Mouse (Mus musculus) embryonic facial prominence, embryonic 11.5 days (tissue): ENCODE results near the gene Tnnc1. TPM values are rescaled to one million over a fixed set of nuclear protein-coding genes. Genes with fewer than 3 reads are reported as not detected.

Experiments used
- ATAC-seq: fragments of 200-750 bp; cut with Nextera tagmentation; replicated peaks from 2 replicates; pipeline ENCODE4 v1.8.0; 2017; ENCODE audit warnings: low read depth; ENCODE audit not compliant: insufficient number of reproducible peaks, low FRiP score, low TSS enrichment
- DNase-seq: peaks from one replicate; pipeline ENCODE4 v3.0.0-alpha.2; 2015; ENCODE audit warnings: low spot score
- H3K27ac ChIP-seq: fragments of 300-500 bp; sonication (generic); replicated peaks from 2 replicates; pipeline ENCODE4 v1.5.1; 2014; ENCODE audit warnings: mild to moderate bottlenecking, low read depth, low read length, control low read depth
- H3K27me3 ChIP-seq: fragments of 300-500 bp; sonication (generic); 2 replicates; pipeline ENCODE4 v1.6.1; 2014; ENCODE audit warnings: mild to moderate bottlenecking, low read length, moderate library complexity, mixed read lengths; ENCODE audit not compliant: control insufficient read depth, insufficient read depth
- H3K36me3 ChIP-seq: fragments of 300-500 bp; sonication (generic); replicated peaks from 2 replicates; pipeline ENCODE4 v1.6.1; 2014; ENCODE audit warnings: low read depth, mild to moderate bottlenecking, low read length, moderate library complexity, mixed read lengths; ENCODE audit not compliant: control insufficient read depth, insufficient read depth
- H3K4me1 ChIP-seq: fragments of 300-500 bp; sonication (generic); 2 replicates; pipeline ENCODE4 v1.6.1; 2014; ENCODE audit warnings: low read length, mixed read lengths; ENCODE audit not compliant: control insufficient read depth, insufficient read depth
- H3K4me2 ChIP-seq: fragments of 300-500 bp; sonication (generic); 2 replicates; pipeline ENCODE4 v1.6.1; 2014; ENCODE audit warnings: low read depth, mild to moderate bottlenecking, control low read depth, low read length, moderate library complexity
- H3K4me3 ChIP-seq: fragments of 300-500 bp; sonication (generic); 2 replicates; pipeline ENCODE4 v1.5.1; 2014; ENCODE audit warnings: low read depth, low read length, control low read depth
- H3K9ac ChIP-seq: fragments of 300-500 bp; sonication (generic); replicated peaks from 2 replicates; pipeline ENCODE4 v1.6.1; 2014; ENCODE audit warnings: mild to moderate bottlenecking, control low read depth, low read length
- H3K9me3 ChIP-seq: fragments of 300-500 bp; sonication (generic); replicated peaks from 2 replicates; pipeline ENCODE4 v1.6.1; 2016; ENCODE audit warnings: mild to moderate bottlenecking, low read length, inconsistent platforms, mixed read lengths; ENCODE audit not compliant: control insufficient read depth
- WGBS: fragments of 180-500 bp; shearing (Covaris S2); extraction: QIAGEN DNeasy Blood & Tissue Kit; methylation state at CpG from one replicate; pipeline ENCODE4 v1.1.7; 2014; 5-methylcytosine and 5-hydroxymethylcytosine counted together
- polyA plus RNA-seq: library from polyadenylated mRNA; unstranded; fragments of >200 nt; fragmentation: Nextera tagmentation; extraction: Ambion mirVana; gene quantifications from 2 replicates; pipeline ENCODE4 v1.2.1, GENCODE M21; 2014

The Tnnc1 gene
- polyA plus RNA-seq, 1 experiment from 2014 or later: 25.3 TPM

GRCm38 (mm10) chr14:31251626-31252025 lies 43.5 kb downstream of the Tnnc1 start:
- Histone ChIP-seq H3K9me3 (no peaks in the 10 kb centered on the region), H3K4me3 (peak overlapping the region; percentile 97), H3K27ac (no peak overlapping the region; the same call in 1 of the 2 replicates), H3K4me1 (no peaks in the 10 kb centered on the region), H3K4me2 (peak overlapping the region; percentile 78), H3K27me3 (no peaks in the 10 kb centered on the region), H3K36me3 (peaks cover 15% of the 10 kb centered on the region), H3K9ac (peak overlapping the region; percentile 94)
- DNase-seq (no peak), ATAC-seq (no peak; the same call in 1 of the 2 replicates)
- 2% methylated on average over 18 of the region's 18 CpGs for WGBS

- WGBS: 88% methylated on average over 5 of the region's 5 CpGs
- Histone ChIP-seq H3K9me3 (no peaks in the 10 kb centered on the region), H3K4me1 (no peaks in the 10 kb centered on the region), H3K9ac (peak overlapping the region; percentile 94), H3K36me3 (peaks cover 15% of the 10 kb centered on the region), H3K4me3 (peak overlapping the region; percentile 97), H3K27me3 (no peaks in the 10 kb centered on the region), H3K4me2 (peak overlapping the region; percentile 78), H3K27ac (no peak overlapping the region)
- DNase-seq (no peak), ATAC-seq (no peak)
Observed at GRCm38 (mm10) chr14:31252091-31252490, 44.0 kb downstream of the Tnnc1 start.

- peaks cover 28% of the 10 kb centered on the region for H3K36me3 ChIP-seq
- ATAC-seq: no peak
- no peak for DNase-seq
- H3K27me3 ChIP-seq: no peaks in the 10 kb centered on the region
- H3K27ac ChIP-seq: no peak overlapping the region
- no peaks in the 10 kb centered on the region for H3K9me3 ChIP-seq
- no peak overlapping the region for H3K4me3 ChIP-seq
- no peaks in the 10 kb centered on the region for H3K4me1 ChIP-seq
- no peak overlapping the region for H3K9ac ChIP-seq
- 92% methylated on average over 14 of the region's 14 CpGs for WGBS
- H3K4me2 ChIP-seq: no peak overlapping the region
Observed at GRCm38 (mm10) chr14:31258476-31259050, 50.5 kb downstream of the Tnnc1 start.

GRCm38 (mm10) chr14:31260374-31260773 lies 52.3 kb downstream of the Tnnc1 start:
- no peak overlapping the region for H3K27ac ChIP-seq
- DNase-seq (no peak), ATAC-seq (no peak)
- 93% methylated on average over 4 of the region's 4 CpGs for WGBS
- no peaks in the 10 kb centered on the region for H3K4me1 ChIP-seq
- H3K36me3 ChIP-seq: peaks cover 24% of the 10 kb centered on the region
- H3K4me3 ChIP-seq: no peak overlapping the region
- no peak overlapping the region for H3K4me2 ChIP-seq
- no peaks in the 10 kb centered on the region for H3K9me3 ChIP-seq
- no peaks in the 10 kb centered on the region for H3K27me3 ChIP-seq
- H3K9ac ChIP-seq: no peak overlapping the region

- no peaks in the 10 kb centered on the region for H3K9me3 ChIP-seq
- no peak overlapping the region for H3K9ac ChIP-seq
- no peak for ATAC-seq
- no peak overlapping the region for H3K27ac ChIP-seq
- no peak overlapping the region for H3K4me3 ChIP-seq
- H3K27me3 ChIP-seq: no peaks in the 10 kb centered on the region
- H3K36me3 ChIP-seq: peaks cover 19% of the 10 kb centered on the region
- WGBS: 93% methylated on average over 9 of the region's 9 CpGs
- no peak overlapping the region for H3K4me2 ChIP-seq
- no peaks in the 10 kb centered on the region for H3K4me1 ChIP-seq
- no peak for DNase-seq
Observed at GRCm38 (mm10) chr14:31260932-31261331, 52.8 kb downstream of the Tnnc1 start.

Other genes starting within 250 kb of the Tnnc1 start
- 59.4 and 59.8 TPM in 2 replicates for gene Glt8d1, start 206.9 kb upstream of the Tnnc1 start, polyA plus RNA-seq
- gene Spcs1, start 206.6 kb upstream of the Tnnc1 start, polyA plus RNA-seq: 293 and 321 TPM in 2 replicates
- gene Pbrm1, start 189.2 kb upstream of the Tnnc1 start, polyA plus RNA-seq: 123 and 125 TPM in 2 replicates
- 113 and 129 TPM in 2 replicates for gene Gnl3, start 189.2 kb upstream of the Tnnc1 start, polyA plus RNA-seq
- 56.8 and 62.3 TPM in 2 replicates for gene Smim4, start 79.4 kb upstream of the Tnnc1 start, polyA plus RNA-seq
- gene Nt5dc2, start 77.3 kb upstream of the Tnnc1 start, polyA plus RNA-seq: 462 and 510 TPM in 2 replicates
- 19.8 and 23.6 TPM in 2 replicates for gene Stab1, start 39.7 kb upstream of the Tnnc1 start, polyA plus RNA-seq
- gene Nisch, start 8.6 kb downstream of the Tnnc1 start, polyA plus RNA-seq: 270 and 277 TPM in 2 replicates
- gene Sema3g, start 9.5 kb downstream of the Tnnc1 start, polyA plus RNA-seq: 0.21 and 0.24 TPM in 2 replicates
- 12.5 and 14.2 TPM in 2 replicates for gene Phf7, start 43.0 kb downstream of the Tnnc1 start, polyA plus RNA-seq
- 82.9 and 85.1 TPM in 2 replicates for gene Bap1, start 43.1 kb downstream of the Tnnc1 start, polyA plus RNA-seq
- 7.3 and 7.4 TPM in 2 replicates for gene Dnah1, start 115.6 kb downstream of the Tnnc1 start, polyA plus RNA-seq
- 36.8 and 38.5 TPM in 2 replicates for gene Capn7, start 128.3 kb downstream of the Tnnc1 start, polyA plus RNA-seq
- 15.8 and 16.0 TPM in 2 replicates for gene Sh3bp5, start 227.8 kb downstream of the Tnnc1 start, polyA plus RNA-seq